Mouse (Mus musculus): ENCODE measurements around the gene Gpr37.
A peak's percentile ranks its signal among the peaks of the same experiment; 100 is the strongest.

The Gpr37 gene

GRCm38 (mm10) chr6:25690629-25691028 is at the start of gene Gpr37:
Gene Gpr37, minus strand, starts transcription at chr6:25690729.
- DNase-seq, result no peak

- DNase-seq, result no peak
These were observed 46.0 kb upstream of the Gpr37 start for GRCm38 (mm10) chr6:25736533-25736932.

GRCm38 (mm10) chr6:25726560-25726959 is 36.0 kb upstream of the Gpr37 start:
- no peak for DNase-seq

DNA sequence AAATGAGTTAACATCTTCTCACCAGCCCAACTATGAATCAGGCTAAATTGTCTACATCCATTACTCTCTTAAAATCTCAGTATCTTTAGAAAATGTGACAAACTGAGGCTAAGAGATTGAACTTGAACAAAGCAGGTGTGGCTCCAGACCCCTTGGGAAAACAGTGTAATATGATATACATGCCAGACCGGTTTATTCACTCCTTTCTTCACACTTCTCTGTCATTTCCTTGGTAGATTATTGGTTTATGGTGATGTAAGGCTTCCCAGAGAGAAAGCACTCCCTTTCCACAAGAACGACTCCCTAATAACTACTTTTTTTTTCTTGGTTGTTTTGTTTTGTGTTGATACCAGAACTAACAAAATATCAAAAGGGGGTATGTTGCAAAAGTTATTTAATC is 20.1 kb upstream of the Gpr37 start:
- no peak for DNase-seq

GRCm38 (mm10) chr6:25709250-25709895 is 18.8 kb upstream of the Gpr37 start:
- peak; percentile 54 for DNase-seq

GRCm38 (mm10) chr6:25699956-25700355 is 9.4 kb upstream of the Gpr37 start:
- DNase-seq, result no peak

- peak; percentile 38 for DNase-seq
These were observed 284 bp downstream of the Gpr37 start for GRCm38 (mm10) chr6:25690284-25690605.

DNA sequence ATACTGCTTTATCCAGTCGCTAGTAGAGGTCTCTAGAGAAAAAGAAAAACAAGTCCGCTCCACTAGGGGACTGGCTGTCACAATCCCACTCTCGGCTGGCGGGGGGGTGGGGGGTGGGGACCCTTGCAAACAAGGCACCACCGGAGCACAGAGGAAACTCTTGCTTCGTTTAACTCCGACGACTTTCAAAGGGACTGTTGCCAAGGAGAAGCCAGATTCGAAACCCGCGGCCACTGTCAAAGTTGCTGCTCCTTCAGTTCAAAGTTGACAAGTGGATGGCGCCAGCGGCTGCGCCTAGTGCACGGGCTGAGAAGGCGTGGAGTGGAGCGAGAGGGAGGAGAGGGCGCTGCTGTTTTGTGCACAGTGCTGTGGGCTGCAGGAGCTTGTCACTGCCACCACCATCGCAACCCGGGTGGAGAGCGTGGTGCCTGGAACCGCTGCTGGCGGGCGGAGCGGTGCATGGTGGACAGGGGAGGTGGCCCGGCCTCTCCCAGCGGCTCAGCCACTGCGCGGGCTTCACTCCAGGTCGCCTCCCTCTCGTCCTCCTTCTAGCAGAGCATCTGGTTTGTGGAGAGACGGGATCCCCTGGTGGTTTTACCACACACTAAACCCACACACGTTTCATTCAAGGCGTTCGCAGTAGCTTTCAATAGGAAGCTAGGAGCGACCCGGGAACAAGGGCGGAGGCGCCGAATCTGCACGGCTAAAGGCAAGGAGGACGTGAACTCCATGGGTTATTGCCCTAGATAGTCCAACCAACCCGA is 827 bp downstream of the Gpr37 start:
- DNase-seq, result peak; percentile 43

DNA sequence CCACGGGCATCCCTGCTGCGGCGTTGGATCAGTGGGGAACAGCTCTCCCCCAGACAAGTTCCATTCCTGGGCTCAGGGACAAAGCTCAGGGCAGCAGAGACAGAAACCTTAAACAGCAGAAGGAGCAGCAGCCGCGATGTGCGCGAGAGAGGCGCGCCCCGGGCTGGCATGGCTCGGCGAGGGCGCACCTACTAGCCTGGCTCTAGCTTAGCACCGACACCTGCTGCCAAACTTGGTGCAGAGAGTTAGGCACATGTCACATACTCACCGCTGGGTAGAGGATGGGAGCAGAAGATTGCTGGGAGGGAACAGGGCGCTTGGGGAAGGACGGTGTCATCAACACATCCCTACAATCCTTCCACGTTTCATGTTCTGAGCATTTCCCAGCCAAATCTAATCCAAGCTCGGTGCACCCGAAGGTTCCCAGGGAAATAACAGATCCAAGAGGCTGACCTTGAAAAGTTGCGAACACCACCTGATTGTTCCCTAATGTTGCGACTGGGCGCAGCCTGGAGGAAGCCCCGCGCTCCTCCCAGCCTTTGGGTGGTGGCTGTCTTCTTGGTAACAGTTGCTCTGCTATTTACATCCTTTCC is 1.5 kb downstream of the Gpr37 start:
- no peak for DNase-seq

GRCm38 (mm10) chr6:25686760-25687200 is 3.7 kb downstream of the Gpr37 start:
- DNase-seq, result peak; percentile 33

- no peak for DNase-seq
These were observed 6.1 kb downstream of the Gpr37 start for GRCm38 (mm10) chr6:25684391-25684790.

GRCm38 (mm10) chr6:25675111-25675510 is 15.4 kb downstream of the Gpr37 start:
- DNase-seq, result no peak

DNA sequence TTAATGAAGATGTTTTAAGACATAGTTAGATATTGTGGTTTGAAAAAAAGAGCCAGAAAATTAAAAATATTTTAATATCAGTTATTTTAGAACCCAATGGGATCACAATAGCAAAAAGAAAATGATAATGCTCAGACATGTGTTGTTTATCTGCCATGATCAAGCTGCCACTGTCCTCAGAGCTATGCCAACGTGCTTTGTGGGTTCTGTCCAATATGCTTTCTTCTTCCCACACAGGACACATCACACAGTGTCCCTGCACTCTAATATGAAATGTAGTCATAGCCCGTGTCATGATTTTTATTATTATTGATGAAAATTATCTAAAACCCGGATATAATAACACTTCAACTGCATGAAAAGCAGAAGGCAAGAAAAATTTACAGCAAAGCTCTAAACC is 16.7 kb downstream of the Gpr37 start:
- no peak for DNase-seq

DNA sequence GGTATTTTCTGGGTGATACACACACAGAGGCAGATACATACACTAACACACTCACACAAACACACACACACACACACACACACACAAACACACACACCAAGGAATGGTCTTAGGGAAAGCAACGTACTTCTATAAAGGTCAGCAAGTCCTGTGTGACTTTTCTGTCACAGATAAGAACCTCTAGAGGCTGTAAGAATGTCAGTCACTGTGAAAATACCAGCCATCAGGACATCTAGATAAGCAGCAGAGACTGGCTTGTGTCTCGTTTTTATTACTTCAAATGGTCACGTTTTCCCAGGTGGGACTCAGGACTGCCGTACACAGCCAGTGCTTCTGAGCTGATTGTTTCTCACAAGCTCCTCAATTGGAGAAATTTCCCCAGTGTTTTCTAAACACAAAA is 20.4 kb downstream of the Gpr37 start:
- DNase-seq, result no peak

GRCm38 (mm10) chr6:25663942-25664341 is 26.6 kb downstream of the Gpr37 start:
- DNase-seq, result no peak

DNA sequence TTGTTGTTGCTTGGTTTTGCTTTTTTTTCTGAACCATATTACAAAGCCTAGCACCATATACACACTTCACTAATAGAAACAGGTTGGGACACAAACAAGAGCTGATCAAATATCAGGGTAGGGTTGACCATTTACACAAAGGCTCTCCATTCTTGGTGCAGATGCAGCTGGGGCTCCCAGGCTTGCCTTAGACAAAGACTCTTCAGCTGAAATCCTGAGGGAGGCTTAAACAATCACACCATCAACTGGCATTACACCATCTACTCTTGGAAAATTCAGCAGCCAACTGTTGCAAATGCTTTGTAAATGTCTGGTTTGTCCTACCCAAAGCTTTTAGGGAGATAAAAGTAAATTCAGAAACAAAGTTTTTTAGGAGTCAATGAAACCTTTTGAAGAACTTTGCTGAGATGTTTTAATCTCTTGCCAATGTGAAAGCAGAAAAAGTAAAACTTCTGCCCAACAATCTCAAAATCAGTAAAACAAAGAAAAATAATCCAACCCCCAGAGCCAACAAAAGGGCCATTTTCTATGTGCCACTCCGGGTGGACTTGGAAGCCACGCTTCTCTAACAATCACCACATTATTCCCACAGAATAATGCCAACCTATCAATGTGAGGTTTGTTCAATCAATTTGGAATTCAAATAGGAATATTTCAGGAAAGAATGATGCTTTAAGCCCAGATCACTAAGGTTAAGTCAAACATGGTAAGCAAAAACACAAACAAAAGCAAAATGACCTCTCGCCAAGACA is 30.4 kb downstream of the Gpr37 start:
- no peak for DNase-seq
